Comparison of ENCODE assay signal across 19 mouse cellular contexts in genomic region chr5:119626154-119626553, GRCm38 (mm10). TPM values are rescaled to one million over a fixed set of nuclear protein-coding genes. Genes with fewer than 3 reads are reported as not detected.
DNase-seq lines count a peak whose midpoint lies in the region; ATAC-seq and TF ChIP-seq lines count a peak whose summit lies in the region.
"Had no signal": no experiment of that assay in that cellular context is flagged by ENCODE, and none has a peak within 500 bp of the region (broad histone marks: within the 10 kb centered on the region; RNA-seq: fewer than 3 reads in every experiment).

No protein-coding gene starts in this region.

- H3K9ac ChIP-seq in heart, embryonic 13.5 days: no peak overlapping the region
- no peak overlapping the region for H3K9ac ChIP-seq in midbrain, postnatal 0 days (replicated peaks; ENCODE audit: low read length, poor library complexity, severe bottlenecking)
- H3K9ac ChIP-seq in embryonic facial prominence, embryonic 14.5 days (ENCODE audit: low read depth, low read length): no peak overlapping the region
- no peak overlapping the region for H3K9ac ChIP-seq in limb, embryonic 14.5 days (ENCODE audit: low read depth, low read length, severe bottlenecking)
- H3K9ac ChIP-seq: forebrain, embryonic 15.5 days; kidney, embryonic 15.5 days; liver, embryonic 14.5 days; midbrain, embryonic 12.5 days had no signal

- H3K27me3 ChIP-seq in heart, embryonic 13.5 days (replicated peaks): peaks cover 86% of the 10 kb centered on the region
- H3K27me3 ChIP-seq in midbrain, embryonic 10.5 days (ENCODE audit: low read depth, poor library complexity, severe bottlenecking): peaks cover 97% of the 10 kb centered on the region
- H3K27me3 ChIP-seq in midbrain, postnatal 0 days (ENCODE audit: insufficient read depth, low read length): peaks cover 42% of the 10 kb centered on the region
- H3K27me3 ChIP-seq in embryonic facial prominence, embryonic 14.5 days (replicated peaks; ENCODE audit: control insufficient read depth, insufficient read depth, low read length): peaks cover 27% of the 10 kb centered on the region
- H3K27me3 ChIP-seq in limb, embryonic 14.5 days (ENCODE audit: control insufficient read depth, insufficient read depth, low read length): peaks cover 68% of the 10 kb centered on the region

- H3K27ac ChIP-seq in heart, embryonic 13.5 days (replicated peaks): no peak overlapping the region
- no peak overlapping the region for H3K27ac ChIP-seq in midbrain, embryonic 10.5 days (replicated peaks)
- no peak overlapping the region for H3K27ac ChIP-seq in midbrain, postnatal 0 days (ENCODE audit: low read depth, low read length)
- peak overlapping the region; percentile 52; the same call in 1 of the 2 replicates for H3K27ac ChIP-seq in embryonic facial prominence, embryonic 14.5 days (replicated peaks; ENCODE audit: low read depth, low read length)
- no peak overlapping the region; the same call in 1 of the 2 replicates for H3K27ac ChIP-seq in limb, embryonic 14.5 days (replicated peaks; ENCODE audit: low read depth, low read length)
- H3K27ac ChIP-seq: forebrain, embryonic 15.5 days; gastrocnemius, adult 2 months; layer of hippocampus, adult 2 months; liver, embryonic 14.5 days; midbrain, embryonic 12.5 days; stomach, postnatal 0 days had no signal

- H3K9me3 ChIP-seq in heart, embryonic 13.5 days: no peaks in the 10 kb centered on the region
- H3K9me3 ChIP-seq in midbrain, embryonic 10.5 days (replicated peaks): no peaks in the 10 kb centered on the region
- H3K9me3 ChIP-seq in midbrain, postnatal 0 days (ENCODE audit: low read length): no peaks in the 10 kb centered on the region
- no peaks in the 10 kb centered on the region for H3K9me3 ChIP-seq in embryonic facial prominence, embryonic 14.5 days (ENCODE audit: control insufficient read depth, low read length)
- H3K9me3 ChIP-seq in limb, embryonic 14.5 days (ENCODE audit: control insufficient read depth, low read length): no peaks in the 10 kb centered on the region
- H3K9me3 ChIP-seq: forebrain, embryonic 15.5 days; kidney, embryonic 15.5 days; midbrain, embryonic 12.5 days had no signal

- peak overlapping the region; percentile 64; the same call in 1 of the 2 replicates for H3K4me2 ChIP-seq in heart, embryonic 13.5 days
- no peak overlapping the region for H3K4me2 ChIP-seq in midbrain, postnatal 0 days (ENCODE audit: low read depth, low read length, poor library complexity, severe bottlenecking)
- H3K4me2 ChIP-seq in embryonic facial prominence, embryonic 14.5 days (ENCODE audit: low read depth, low read length): peak overlapping the region; percentile 50; the same call in 1 of the 2 replicates
- H3K4me2 ChIP-seq in limb, embryonic 14.5 days (replicated peaks; ENCODE audit: low read depth, low read length, severe bottlenecking): peak overlapping the region; percentile 29

- no peak overlapping the region for H3K4me3 ChIP-seq in heart, embryonic 13.5 days
- 0 out of 2 replicates have a peak overlapping the region, but pooled peaks have one; percentile 43 for H3K4me3 ChIP-seq in midbrain, embryonic 10.5 days
- H3K4me3 ChIP-seq in midbrain, postnatal 0 days (ENCODE audit: low read depth, low read length): no peak overlapping the region
- H3K4me3 ChIP-seq in embryonic facial prominence, embryonic 14.5 days (ENCODE audit: low read depth, low read length): no peak overlapping the region
- 0 out of 2 replicates have a peak overlapping the region, but pooled peaks have one; percentile 2 for H3K4me3 ChIP-seq in limb, embryonic 14.5 days (replicated peaks; ENCODE audit: low read length)

- ATAC-seq in heart, embryonic 13.5 days (ENCODE audit: extremely low read depth, insufficient number of reproducible peaks, low FRiP score, low TSS enrichment): no peak
- ATAC-seq in midbrain, postnatal 0 days (ENCODE audit: low FRiP score): no peak
- ATAC-seq in embryonic facial prominence, embryonic 14.5 days (ENCODE audit: low read depth): no peak
- no peak for ATAC-seq in limb, embryonic 14.5 days (ENCODE audit: low FRiP score, low read depth)
- ATAC-seq: forebrain, embryonic 15.5 days had no signal

- WGBS in heart, embryonic 13.5 days: 14% methylated on average over 9 of the region's 9 CpGs
- WGBS in midbrain, embryonic 10.5 days: 3% methylated on average over 9 of the region's 9 CpGs
- WGBS in midbrain, postnatal 0 days: 14% methylated on average over 9 of the region's 9 CpGs
- 19% methylated on average over 9 of the region's 9 CpGs for WGBS in embryonic facial prominence, embryonic 14.5 days
- 20% methylated on average over 9 of the region's 9 CpGs for WGBS in limb, embryonic 14.5 days

- H3K4me1 ChIP-seq in heart, embryonic 13.5 days: peaks cover 24% of the 10 kb centered on the region
- peaks cover 29% of the 10 kb centered on the region for H3K4me1 ChIP-seq in midbrain, embryonic 10.5 days
- H3K4me1 ChIP-seq in midbrain, postnatal 0 days (ENCODE audit: insufficient read depth, low read length): peaks cover 3% of the 10 kb centered on the region; the same call in 1 of the 2 replicates
- H3K4me1 ChIP-seq in embryonic facial prominence, embryonic 14.5 days (ENCODE audit: control insufficient read depth, insufficient read depth, low read length): peaks cover 25% of the 10 kb centered on the region; the same call in 1 of the 2 replicates
- H3K4me1 ChIP-seq in limb, embryonic 14.5 days (ENCODE audit: control insufficient read depth, insufficient read depth, low read length): peaks cover 32% of the 10 kb centered on the region

- intact Hi-C loops in heart, postnatal 14 days (cut with DNase I): no loop called here

- TF ChIP-seq CTCF in midbrain, postnatal 0 days (IDR thresholded peaks at IDR 0.05): no peak

- H3K36me3 ChIP-seq in heart, embryonic 13.5 days: no peaks in the 10 kb centered on the region
- H3K36me3 ChIP-seq in midbrain, embryonic 10.5 days: no peaks in the 10 kb centered on the region
- H3K36me3 ChIP-seq in midbrain, postnatal 0 days (ENCODE audit: insufficient read depth, low read length): no peaks in the 10 kb centered on the region
- no peaks in the 10 kb centered on the region for H3K36me3 ChIP-seq in embryonic facial prominence, embryonic 14.5 days (ENCODE audit: control insufficient read depth, insufficient read depth, low read length)
- H3K36me3 ChIP-seq in limb, embryonic 14.5 days (ENCODE audit: control insufficient read depth, insufficient read depth, low read length): no peaks in the 10 kb centered on the region
- H3K36me3 ChIP-seq: forebrain, embryonic 15.5 days; kidney, embryonic 15.5 days; midbrain, embryonic 12.5 days had no signal

- DNase-seq in heart, postnatal 14 days: no peak
- no peak for DNase-seq in midbrain, embryonic 10.5 days (ENCODE audit: low spot score)
- no peak for DNase-seq in midbrain, postnatal 0 days (ENCODE audit: low spot score)
- peak; percentile 50 for DNase-seq in embryonic facial prominence, embryonic 14.5 days (ENCODE audit: low spot score)
- DNase-seq in limb, embryonic 14.5 days (ENCODE audit: low spot score): no peak
- no peak for DNase-seq in gastrocnemius, postnatal 4 days (ENCODE audit: low spot score in 2 of 2)
- no peak for DNase-seq in testis, postnatal 14 days (ENCODE audit: low spot score)
- DNase-seq: cerebellum, adult 18-20 months; embryo, embryonic 11 days; spleen, adult 18-20 months; thymus, postnatal 36 days had no signal

- no peak for TF ChIP-seq POLR2A in limb, embryonic 14.5 days (IDR thresholded peaks at IDR 0.05; ENCODE audit: borderline replicate concordance, extremely low read depth, insufficient read depth, insufficient read length)

RNA-seq across cellular contexts. Expression of gene Tbx3, which starts 44.3 kb away (rescaled TPM):
- 9.4 and 12.8 TPM in 2 replicates for polyA plus RNA-seq in heart, embryonic 13.5 days (2015; fragmentation: Nextera tagmentation; extraction: Ambion mirVana)
- 10 to 100 TPM; 15.1 to 17.8 TPM for total RNA-seq in heart, postnatal 14 days (2021)
- 3.9 and 7.2 TPM in 2 replicates for polyA plus RNA-seq in midbrain, embryonic 10.5 days (2016; fragmentation: Nextera tagmentation; extraction: Ambion mirVana)
- total RNA-seq in midbrain, postnatal 0 days (2014; rRNA removed): 1.1 and 3.9 TPM in 2 replicates
- 2.0 and 4.0 TPM in 2 replicates for polyA plus RNA-seq in midbrain, postnatal 0 days (2015; fragmentation: Nextera tagmentation; extraction: Ambion mirVana)
- polyA plus RNA-seq in embryonic facial prominence, embryonic 14.5 days (2014; fragmentation: Nextera tagmentation; extraction: Ambion mirVana): 22.6 and 31.5 TPM in 2 replicates
- polyA plus RNA-seq in limb, embryonic 14.5 days (2012; rRNA removed): 18.6 and 28.2 TPM in 2 replicates
- 23.9 and 27.6 TPM in 2 replicates for polyA plus RNA-seq in limb, embryonic 14.5 days (2014; fragmentation: Nextera tagmentation; extraction: Ambion mirVana)
- 10 to 100 TPM; 12.8 to 14.5 TPM for total RNA-seq in gastrocnemius, postnatal 4 days (2021)

Comparison
In these comparisons a context has a peak if more than half of its experiments do, and no peak if none do; other contexts are left out.
1. H3K4me3 ChIP-seq: peak in midbrain, embryonic 10.5 days (single experiment) and limb, embryonic 14.5 days (single experiment); none in heart, embryonic 13.5 days (single experiment), midbrain, postnatal 0 days (single experiment) and embryonic facial prominence, embryonic 14.5 days (single experiment).